Mouse (Mus musculus): Measurements from ENCODE around the gene Hnrnpll. TPM values are rescaled to one million over a fixed set of nuclear protein-coding genes. Genes with fewer than 3 reads are reported as not detected.
"Not testable (repeated sequence)": the region's sequence is repeated elsewhere in the genome, so short reads cannot be mapped to it uniquely, and the experiment has no call there.

Gene Hnrnpll
- polyA plus RNA-seq, 1 experiment = 77.4 TPM

- TF ChIP-seq POLR2A (IDR thresholded peaks at IDR 0.05; ENCODE audit: insufficient read depth, low read length) (no peak), EP300 (IDR thresholded peaks at IDR 0.05; ENCODE audit: insufficient read depth, low read depth, low read length) (no peak), CTCF (IDR thresholded peaks at IDR 0.05; ENCODE audit: low read depth, low read length) (no peak)
- H3K4me3 ChIP-seq (ENCODE audit: low read depth, low read length) = no peak overlapping the region
- H3K4me1 ChIP-seq (ENCODE audit: control insufficient read depth, insufficient read depth, low read length) = no peaks in the 10 kb centered on the region
- H3K9ac ChIP-seq (ENCODE audit: low read depth, poor library complexity, severe bottlenecking) = no peak overlapping the region
- no peaks in the 10 kb centered on the region for H3K9me3 ChIP-seq (replicated peaks; ENCODE audit: control insufficient read depth, insufficient read depth, low read length, poor library complexity, severe bottlenecking)
- H3K27ac ChIP-seq (ENCODE audit: insufficient read depth, low read length) = no peak overlapping the region
- H3K27me3 ChIP-seq (ENCODE audit: control insufficient read depth, insufficient read depth, low read length, poor library complexity, severe bottlenecking) = no peaks in the 10 kb centered on the region
- H3K36me3 ChIP-seq (ENCODE audit: control insufficient read depth, insufficient read depth, low read length, poor library complexity, severe bottlenecking) = peaks cover 21% of the 10 kb centered on the region
Measured at GRCm38 (mm10) chr17:80053931-80054734, 8.0 kb downstream of the Hnrnpll start.

- H3K27ac ChIP-seq (ENCODE audit: insufficient read depth, low read length) = no peak overlapping the region
- H3K9ac ChIP-seq (ENCODE audit: low read depth, poor library complexity, severe bottlenecking) = no peak overlapping the region
- H3K9me3 ChIP-seq (replicated peaks; ENCODE audit: control insufficient read depth, insufficient read depth, low read length, poor library complexity, severe bottlenecking) = no peaks in the 10 kb centered on the region
- H3K4me3 ChIP-seq (ENCODE audit: low read depth, low read length) = no peak overlapping the region
- H3K4me1 ChIP-seq (ENCODE audit: control insufficient read depth, insufficient read depth, low read length) = no peaks in the 10 kb centered on the region
- no peaks in the 10 kb centered on the region for H3K27me3 ChIP-seq (ENCODE audit: control insufficient read depth, insufficient read depth, low read length, poor library complexity, severe bottlenecking)
- TF ChIP-seq POLR2A (IDR thresholded peaks at IDR 0.05; ENCODE audit: insufficient read depth, low read length) (no peak), EP300 (IDR thresholded peaks at IDR 0.05; ENCODE audit: insufficient read depth, low read depth, low read length) (no peak), CTCF (IDR thresholded peaks at IDR 0.05; ENCODE audit: low read depth, low read length) (no peak)
- peaks cover 37% of the 10 kb centered on the region for H3K36me3 ChIP-seq (ENCODE audit: control insufficient read depth, insufficient read depth, low read length, poor library complexity, severe bottlenecking)
Measured at GRCm38 (mm10) chr17:80051682-80052081, 10.5 kb downstream of the Hnrnpll start.

- not testable (repeated sequence) for H3K27me3 ChIP-seq (ENCODE audit: control insufficient read depth, insufficient read depth, low read length, poor library complexity, severe bottlenecking); H3K4me3 ChIP-seq (ENCODE audit: low read depth, low read length); H3K9ac ChIP-seq (ENCODE audit: low read depth, poor library complexity, severe bottlenecking); H3K9me3 ChIP-seq (replicated peaks; ENCODE audit: control insufficient read depth, insufficient read depth, low read length, poor library complexity, severe bottlenecking); H3K27ac ChIP-seq (ENCODE audit: insufficient read depth, low read length); H3K4me1 ChIP-seq (ENCODE audit: control insufficient read depth, insufficient read depth, low read length)
- peaks cover 43% of the 10 kb centered on the region for H3K36me3 ChIP-seq (ENCODE audit: control insufficient read depth, insufficient read depth, low read length, poor library complexity, severe bottlenecking)
Measured at GRCm38 (mm10) chr17:80049300-80049699, 12.8 kb downstream of the Hnrnpll start.

GRCm38 (mm10) chr17:80048230-80048629 lies 13.9 kb downstream of the Hnrnpll start:
- H3K9me3 ChIP-seq (replicated peaks; ENCODE audit: control insufficient read depth, insufficient read depth, low read length, poor library complexity, severe bottlenecking) = no peaks in the 10 kb centered on the region
- no peaks in the 10 kb centered on the region for H3K27me3 ChIP-seq (ENCODE audit: control insufficient read depth, insufficient read depth, low read length, poor library complexity, severe bottlenecking)
- no peak overlapping the region for H3K27ac ChIP-seq (ENCODE audit: insufficient read depth, low read length)
- H3K4me3 ChIP-seq (ENCODE audit: low read depth, low read length) = no peak overlapping the region
- no peaks in the 10 kb centered on the region for H3K4me1 ChIP-seq (ENCODE audit: control insufficient read depth, insufficient read depth, low read length)
- H3K36me3 ChIP-seq (ENCODE audit: control insufficient read depth, insufficient read depth, low read length, poor library complexity, severe bottlenecking) = peaks cover 43% of the 10 kb centered on the region
- H3K9ac ChIP-seq (ENCODE audit: low read depth, poor library complexity, severe bottlenecking) = no peak overlapping the region
- TF ChIP-seq EP300 (IDR thresholded peaks at IDR 0.05; ENCODE audit: insufficient read depth, low read depth, low read length) (no peak), POLR2A (IDR thresholded peaks at IDR 0.05; ENCODE audit: insufficient read depth, low read length) (no peak), CTCF (IDR thresholded peaks at IDR 0.05; ENCODE audit: low read depth, low read length) (no peak)

- no peaks in the 10 kb centered on the region for H3K9me3 ChIP-seq (replicated peaks; ENCODE audit: control insufficient read depth, insufficient read depth, low read length, poor library complexity, severe bottlenecking)
- H3K27me3 ChIP-seq (ENCODE audit: control insufficient read depth, insufficient read depth, low read length, poor library complexity, severe bottlenecking) = no peaks in the 10 kb centered on the region
- H3K27ac ChIP-seq (ENCODE audit: insufficient read depth, low read length) = no peak overlapping the region
- no peak for TF ChIP-seq EP300 (IDR thresholded peaks at IDR 0.05; ENCODE audit: insufficient read depth, low read depth, low read length)
- no peak for TF ChIP-seq CTCF (IDR thresholded peaks at IDR 0.05; ENCODE audit: low read depth, low read length)
- no peak for TF ChIP-seq POLR2A (IDR thresholded peaks at IDR 0.05; ENCODE audit: insufficient read depth, low read length)
- no peak overlapping the region for H3K4me3 ChIP-seq (ENCODE audit: low read depth, low read length)
- H3K9ac ChIP-seq (ENCODE audit: low read depth, poor library complexity, severe bottlenecking) = no peak overlapping the region
- peaks cover 20% of the 10 kb centered on the region for H3K36me3 ChIP-seq (ENCODE audit: control insufficient read depth, insufficient read depth, low read length, poor library complexity, severe bottlenecking)
- no peaks in the 10 kb centered on the region for H3K4me1 ChIP-seq (ENCODE audit: control insufficient read depth, insufficient read depth, low read length)
Measured at GRCm38 (mm10) chr17:80041739-80042138, 20.4 kb downstream of the Hnrnpll start.

GRCm38 (mm10) chr17:80028675-80029074 lies 33.5 kb downstream of the Hnrnpll start:
- TF ChIP-seq CTCF (IDR thresholded peaks at IDR 0.05; ENCODE audit: low read depth, low read length) = no peak
- no peak for TF ChIP-seq POLR2A (IDR thresholded peaks at IDR 0.05; ENCODE audit: insufficient read depth, low read length)
- no peak for TF ChIP-seq EP300 (IDR thresholded peaks at IDR 0.05; ENCODE audit: insufficient read depth, low read depth, low read length)
- Histone ChIP-seq H3K4me1 (ENCODE audit: control insufficient read depth, insufficient read depth, low read length) (no peaks in the 10 kb centered on the region), H3K27ac (ENCODE audit: insufficient read depth, low read length) (no peak overlapping the region), H3K9ac (ENCODE audit: low read depth, poor library complexity, severe bottlenecking) (no peak overlapping the region), H3K9me3 (replicated peaks; ENCODE audit: control insufficient read depth, insufficient read depth, low read length, poor library complexity, severe bottlenecking) (no peaks in the 10 kb centered on the region), H3K4me3 (ENCODE audit: low read depth, low read length) (no peak overlapping the region), H3K27me3 (ENCODE audit: control insufficient read depth, insufficient read depth, low read length, poor library complexity, severe bottlenecking) (no peaks in the 10 kb centered on the region), H3K36me3 (ENCODE audit: control insufficient read depth, insufficient read depth, low read length, poor library complexity, severe bottlenecking) (peaks cover 20% of the 10 kb centered on the region)

Measured in ES-Bruce4 (cell line).